Mouse (Mus musculus): ENCODE results near the gene Glce.

The Glce gene

DNA sequence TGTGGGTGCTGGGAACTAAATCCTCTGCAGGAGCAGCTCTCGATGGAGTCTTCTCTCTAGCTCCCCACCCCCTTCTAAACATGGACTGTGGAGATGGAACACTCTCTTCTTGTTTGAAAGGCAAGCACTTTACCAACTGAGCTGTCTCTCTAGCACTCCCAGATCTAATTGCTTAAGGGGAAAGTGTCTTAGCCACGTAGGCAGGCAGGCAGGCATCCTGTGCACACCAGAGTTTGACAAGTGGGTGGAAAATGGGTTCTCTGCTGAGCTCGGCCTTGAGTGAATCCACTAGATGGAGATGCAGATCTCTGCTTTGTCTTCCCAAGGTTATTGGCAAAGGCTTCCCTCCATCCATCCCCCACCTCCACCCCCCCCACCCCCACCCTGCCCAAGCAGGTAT, 94.4 kb downstream of the Glce start:
- DNase-seq (ENCODE audit: low read depth, low spot score), result no peak

DNA sequence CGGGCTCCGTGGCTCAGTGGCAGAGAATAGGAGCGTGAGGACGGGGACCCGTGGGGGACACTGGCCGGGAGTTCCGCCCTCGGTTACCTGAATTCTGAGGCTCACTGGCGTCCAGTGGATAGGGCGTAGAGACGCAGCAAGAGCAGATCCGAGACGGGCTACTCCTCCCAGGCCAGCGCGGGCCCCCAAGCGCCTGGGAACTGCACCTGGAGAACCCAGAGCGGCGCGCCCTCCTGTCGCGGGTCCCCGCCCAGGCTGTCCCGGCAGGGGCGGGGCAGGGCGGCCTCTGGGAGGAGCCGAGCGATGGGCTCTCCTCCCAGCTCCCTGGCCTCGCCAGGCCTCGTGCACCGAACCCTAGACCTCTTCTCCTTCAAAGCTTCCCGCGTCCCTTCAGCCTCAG, 95.9 kb downstream of the Glce start, which contains the start of gene Paqr5:
TSS of gene Paqr5 (minus strand) at position 257 of the 400 bp plus-strand sequence.
- peak; percentile 82 for DNase-seq (ENCODE audit: low read depth, low spot score)

DNA sequence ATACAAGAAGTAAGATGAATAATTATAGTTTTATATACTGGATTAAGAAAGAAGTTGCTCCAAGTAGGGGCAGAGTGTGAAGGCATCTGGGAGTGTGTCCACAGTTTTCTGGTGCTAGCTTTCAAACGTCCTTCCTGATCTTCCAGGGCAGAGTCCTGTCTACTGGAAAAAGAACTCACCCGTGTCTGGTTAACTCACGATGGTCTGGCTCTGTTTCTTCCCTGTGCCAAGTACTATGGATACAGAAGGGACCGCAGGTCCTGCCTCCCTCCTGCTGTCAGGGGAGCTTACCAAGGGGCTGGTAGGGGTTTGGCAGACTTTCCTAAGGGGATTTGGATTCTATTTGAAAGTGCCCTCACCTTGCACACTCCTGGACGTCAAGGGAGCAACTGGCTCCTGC, 97.4 kb downstream of the Glce start:
- DNase-seq (ENCODE audit: low read depth, low spot score), result no peak

DNA sequence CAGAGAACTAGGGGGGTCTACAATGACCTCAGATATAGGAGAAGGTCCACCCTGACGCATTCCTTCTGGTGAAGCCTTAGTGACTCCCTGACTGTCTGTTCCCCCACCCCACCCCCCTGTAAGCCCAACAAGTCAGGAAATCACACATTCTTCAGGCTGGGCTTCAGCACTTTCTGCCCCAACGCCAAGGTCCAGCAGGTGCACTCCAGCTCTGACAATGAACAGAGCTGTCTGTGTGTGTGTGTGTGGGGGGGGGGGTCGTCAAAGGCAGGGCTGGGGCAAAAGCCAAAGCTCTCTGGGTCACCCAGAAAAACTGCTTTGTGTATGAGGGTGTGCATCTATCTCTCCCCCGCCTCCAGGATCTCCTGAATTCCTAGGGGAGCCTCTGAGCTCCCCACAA, 98.6 kb downstream of the Glce start:
- no peak for DNase-seq (ENCODE audit: low read depth, low spot score)

DNA sequence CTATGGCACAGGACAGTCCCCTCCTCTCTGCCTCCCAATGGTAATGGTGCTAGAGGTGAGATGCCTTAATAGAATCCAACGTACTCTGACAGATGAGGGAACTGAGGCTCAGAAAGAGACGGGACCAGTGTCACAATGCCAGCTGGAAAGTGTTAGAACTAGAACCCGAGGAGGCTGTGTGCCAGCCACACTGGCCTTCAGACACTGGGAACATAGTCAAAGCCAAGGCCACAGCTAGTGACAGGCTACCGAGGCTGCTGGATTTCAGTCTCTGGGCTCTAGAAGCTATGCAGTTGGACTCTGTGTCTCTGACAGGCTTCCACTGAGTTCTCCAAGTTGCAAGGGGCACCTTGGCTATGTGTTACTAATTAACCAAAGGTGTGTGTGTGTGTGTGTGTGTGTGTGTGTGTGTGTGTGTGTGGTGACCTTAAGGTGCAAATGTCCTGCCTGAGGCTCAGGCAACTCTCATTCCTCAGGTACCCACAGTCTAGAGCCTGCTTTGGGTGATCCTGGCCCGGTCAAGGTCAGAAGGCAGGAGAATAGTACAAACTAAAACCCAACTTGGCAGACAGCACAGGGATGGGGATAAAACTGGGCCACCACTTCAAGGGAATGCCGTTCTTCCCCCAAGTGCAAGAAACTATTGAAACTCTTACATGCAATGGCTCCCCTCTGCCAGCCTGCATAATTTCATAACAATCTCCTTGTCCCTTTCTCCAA, 99.3 kb downstream of the Glce start:
- DNase-seq (ENCODE audit: low read depth, low spot score), result no peak

DNA sequence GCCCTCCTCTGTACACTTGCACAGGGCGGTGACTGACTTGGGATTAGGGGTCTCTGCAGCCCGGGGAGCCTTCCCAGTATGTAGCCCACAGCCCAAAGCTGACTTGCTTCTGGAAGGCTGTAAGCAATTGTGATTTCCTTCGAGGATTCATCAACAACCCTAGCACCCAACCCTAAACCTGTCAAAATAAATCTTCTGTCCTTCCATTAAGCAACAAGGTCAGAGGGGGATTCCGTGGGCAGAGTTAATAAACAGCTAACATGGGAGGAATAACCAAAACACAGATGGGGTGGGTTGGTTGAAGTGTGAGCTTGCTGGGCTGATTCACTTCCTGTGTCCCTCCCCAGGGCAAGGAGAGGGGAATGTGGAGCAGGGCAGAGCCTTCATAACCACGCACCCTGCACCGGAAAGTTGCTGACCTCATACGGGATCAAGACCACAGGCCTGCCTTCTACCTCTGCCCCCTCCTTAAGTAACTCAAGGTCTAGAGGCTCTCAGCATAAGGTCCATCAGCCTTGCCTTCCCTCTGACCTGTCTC, 100.8 kb downstream of the Glce start:
- no peak for DNase-seq (ENCODE audit: low read depth, low spot score)

DNA sequence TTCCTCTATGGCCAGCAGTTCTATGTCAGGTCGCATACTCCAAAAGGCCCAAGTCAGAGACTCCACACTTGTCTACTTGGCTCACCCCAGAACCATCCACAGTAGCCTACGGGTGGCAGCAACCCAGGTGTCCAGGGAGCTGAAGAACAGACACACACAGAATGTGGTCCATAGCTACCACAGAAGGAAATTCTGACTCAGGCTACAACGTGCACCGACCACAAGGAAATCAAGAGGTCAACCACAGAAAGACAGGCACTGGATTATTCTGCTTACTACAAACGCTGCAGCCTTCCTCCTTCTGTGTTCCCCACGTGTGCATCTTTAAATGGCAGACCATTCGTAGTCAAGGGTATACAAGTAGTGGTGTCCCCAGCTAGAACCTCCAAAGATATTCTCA, 102.2 kb downstream of the Glce start:
- no peak for DNase-seq (ENCODE audit: low read depth, low spot score)

DNA sequence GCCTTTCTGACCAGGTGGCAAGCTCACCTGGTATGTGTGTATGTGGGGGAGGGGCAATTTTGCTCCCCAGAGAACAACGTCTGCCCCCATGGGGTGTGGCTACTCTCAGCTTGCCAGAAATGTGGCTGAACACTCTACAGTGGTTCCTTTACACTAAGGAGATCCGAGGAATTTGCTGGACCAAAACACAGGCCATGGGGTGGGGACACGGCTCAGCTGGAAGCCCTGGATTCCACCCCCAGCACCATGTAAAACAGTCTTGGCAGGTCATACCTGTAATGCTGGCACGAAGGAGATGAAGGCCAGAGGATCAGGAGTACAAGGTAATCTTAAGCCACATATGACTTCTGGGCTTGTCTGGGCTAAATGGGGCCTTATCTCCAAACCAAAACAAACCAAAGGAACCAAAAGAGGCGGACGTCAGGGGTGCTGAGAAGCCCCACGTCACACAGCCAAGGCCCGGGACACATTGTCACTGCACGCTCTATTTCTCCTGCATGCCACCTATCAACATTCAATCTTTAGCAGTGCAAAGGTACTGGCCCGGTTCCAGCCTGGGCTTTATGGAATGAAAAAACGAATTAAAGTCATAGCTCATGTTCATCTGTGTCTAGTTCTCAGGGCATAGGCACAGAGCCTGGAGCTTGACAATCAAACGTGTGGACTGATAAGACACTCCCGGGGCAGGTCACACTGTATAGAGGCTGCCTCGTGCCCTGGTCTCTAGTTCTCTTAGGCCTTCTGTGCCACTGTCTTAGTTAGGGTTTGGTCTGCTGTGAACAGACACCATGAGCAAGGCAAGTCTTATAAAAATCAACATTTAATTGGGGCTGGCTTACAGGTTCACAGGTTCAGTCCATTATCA, 104.0 kb downstream of the Glce start:
- no peak for DNase-seq (ENCODE audit: low read depth, low spot score)

DNA sequence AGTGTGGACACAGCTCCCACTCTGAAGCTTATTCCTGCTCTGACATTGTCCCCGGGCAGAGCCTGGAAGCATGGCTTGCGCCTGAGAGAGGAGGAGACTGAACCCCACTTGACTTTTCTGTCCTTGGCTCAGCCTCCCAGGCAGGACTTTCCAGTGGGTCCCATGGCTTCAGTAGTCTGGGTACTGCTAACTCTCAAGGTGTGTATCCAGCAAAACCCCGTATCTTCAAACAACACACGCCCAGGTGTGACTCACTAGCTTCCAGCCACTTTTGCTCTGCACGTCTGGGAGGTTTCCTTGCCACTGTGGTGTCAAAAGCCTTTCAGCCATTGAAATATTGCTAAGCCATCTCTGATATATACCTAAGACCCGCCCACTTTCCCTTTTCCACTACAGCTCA, 105.1 kb downstream of the Glce start:
- DNase-seq (ENCODE audit: low read depth, low spot score), result no peak

DNA sequence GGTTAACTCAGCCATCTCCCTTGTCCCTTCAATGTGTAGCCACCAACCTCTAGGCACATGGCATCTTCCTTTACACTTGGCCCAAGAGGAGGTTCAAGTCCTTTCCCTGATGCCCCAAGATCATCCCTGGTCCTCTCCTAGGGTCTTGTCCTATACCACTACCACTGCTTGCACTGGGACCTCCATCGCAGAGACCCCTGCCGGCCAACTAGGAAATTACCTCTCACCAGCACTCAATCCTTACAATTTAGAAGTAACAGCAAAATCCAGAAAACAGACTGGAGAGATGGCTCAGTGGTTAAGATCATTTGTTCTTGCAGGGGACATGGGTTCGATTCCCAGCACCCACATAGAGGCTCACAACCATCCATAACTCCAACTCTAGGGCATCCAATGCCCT, 107.0 kb downstream of the Glce start:
- DNase-seq (ENCODE audit: low read depth, low spot score), result peak; percentile 25

DNA sequence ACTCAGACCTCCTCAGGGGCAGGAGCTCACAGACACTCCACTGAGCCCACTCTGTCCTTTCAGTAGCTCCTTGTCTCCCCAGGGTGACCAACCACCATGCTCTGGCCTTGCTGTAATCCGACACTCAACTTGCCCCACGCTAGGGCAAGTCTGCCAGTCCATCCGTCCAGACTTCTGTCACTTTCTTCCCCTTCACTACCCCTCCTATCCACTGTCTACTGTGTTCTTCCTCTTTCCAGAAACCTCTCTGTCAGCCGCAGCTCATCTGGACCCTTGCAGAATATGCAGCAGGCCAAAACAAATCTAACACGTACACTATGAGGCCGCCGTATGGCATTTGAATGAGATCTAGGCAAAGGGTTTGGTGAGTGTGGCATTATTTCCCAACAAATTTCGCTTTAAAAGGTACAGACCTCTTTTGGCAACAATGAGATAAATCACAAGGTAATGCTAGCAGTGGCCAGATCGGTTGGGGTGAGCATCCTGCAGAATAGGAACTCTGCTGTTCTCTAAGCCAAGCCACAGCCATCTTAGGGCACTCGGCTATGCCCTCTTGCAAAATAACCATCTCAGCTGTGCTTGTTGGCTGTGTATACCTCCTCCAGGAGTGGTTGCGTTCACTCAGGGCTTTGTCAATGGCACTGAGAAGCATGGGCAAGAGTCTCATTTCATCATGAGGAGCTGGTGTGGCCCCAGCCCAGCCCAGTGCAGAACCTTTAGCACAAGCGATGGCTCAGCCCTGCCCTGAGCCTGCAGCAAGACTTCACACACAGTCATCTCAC, 108.9 kb downstream of the Glce start:
- no peak for DNase-seq (ENCODE audit: low read depth, low spot score)

DNA sequence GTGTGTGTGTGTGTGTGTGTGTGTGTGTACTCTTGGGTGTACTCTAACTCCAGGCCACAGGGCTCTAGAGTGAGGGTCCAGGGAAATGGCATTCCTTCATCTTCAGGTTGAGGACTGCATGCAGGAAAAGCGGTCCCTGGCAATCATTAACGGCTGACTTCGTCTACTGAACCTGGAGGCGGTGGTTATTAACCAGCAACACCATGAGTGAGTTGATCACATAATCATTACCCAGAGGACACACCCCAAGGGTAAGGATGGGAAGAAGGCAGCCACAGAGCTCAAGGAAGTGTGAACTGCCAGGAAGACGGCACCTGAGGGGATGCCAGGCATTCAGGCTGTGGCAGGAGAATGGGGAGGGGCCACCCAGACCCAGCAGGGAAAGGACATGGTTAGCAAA, 114.1 kb downstream of the Glce start:
- no peak for DNase-seq (ENCODE audit: low read depth, low spot score)
